ENCODE assay signal across 9 mouse cellular contexts in the genomic region with DNA sequence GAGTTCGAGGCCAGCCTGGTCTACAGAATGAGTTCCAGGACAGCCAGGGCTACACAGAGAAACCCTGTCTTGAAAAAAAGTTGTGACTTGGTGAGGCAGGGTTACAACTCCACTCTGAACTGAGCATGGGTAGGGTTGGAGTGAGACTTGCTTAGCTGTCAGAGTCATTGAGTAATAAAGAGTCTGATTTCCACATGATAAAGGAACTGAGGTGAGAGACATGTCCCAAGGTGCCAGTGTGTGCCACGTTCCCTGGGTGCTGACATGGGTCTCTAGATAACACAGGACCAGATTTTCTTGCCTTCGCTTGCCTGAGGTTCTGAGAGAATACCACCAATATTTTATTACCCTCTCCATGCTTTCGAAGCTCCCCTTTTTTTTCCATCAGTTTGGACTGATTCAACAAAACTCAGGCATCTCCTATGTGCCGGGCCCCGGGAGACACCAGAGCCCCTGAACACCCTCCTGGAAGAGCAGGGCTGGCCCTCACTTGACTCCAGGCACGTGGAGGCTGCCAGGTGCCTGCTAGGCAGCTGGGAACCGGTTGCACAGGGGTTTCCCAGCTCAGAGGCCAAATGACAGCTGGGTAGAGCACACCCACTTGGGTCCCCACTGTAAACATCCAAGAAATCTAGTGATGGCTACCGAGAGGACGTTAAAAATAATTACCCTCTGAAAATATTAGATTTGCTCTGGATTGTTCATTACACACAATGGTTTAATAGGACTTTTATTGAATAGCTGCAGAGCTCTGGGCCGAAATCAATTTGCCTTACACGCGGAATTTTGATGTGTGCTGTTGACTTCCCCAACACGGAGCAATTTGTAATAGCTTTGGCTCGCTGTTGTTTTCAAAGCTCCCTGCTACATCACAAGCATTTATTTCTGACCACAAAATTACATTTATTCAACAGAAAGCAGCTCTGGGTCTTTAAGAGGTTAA.
DNase-seq lines count a peak whose midpoint lies in the region; ATAC-seq lines count a peak whose summit lies in the region.
"Had no signal": no experiment of that assay in that cellular context is flagged by ENCODE, and none has a peak within 500 bp of the region (broad histone marks: within the 10 kb centered on the region; RNA-seq: fewer than 3 reads in every experiment).

No protein-coding gene starts in this region.

- H3K4me3 ChIP-seq in hindbrain, embryonic 12.5 days = no peak overlapping the region
- H3K4me3 ChIP-seq in hindbrain, embryonic 10.5 days = no peak overlapping the region

- peaks cover 11% of the 10 kb centered on the region for H3K36me3 ChIP-seq in hindbrain, embryonic 12.5 days
- H3K36me3 ChIP-seq in hindbrain, embryonic 10.5 days = peaks cover 44% of the 10 kb centered on the region

- DNase-seq in hindbrain, embryonic 10.5 days (ENCODE audit: low spot score) = no peak
- DNase-seq in MN1 (ENCODE audit: low spot score) = peak; percentile 57
- peak; percentile 32 for DNase-seq in fibroblast of lung, adult 2 months (ENCODE audit: low read depth)
- peak; percentile 20 for DNase-seq in lung, postnatal 10 days
- DNase-seq in adrenal gland, adult 8-10 months = no peak
- no peak for DNase-seq in cerebellum, adult 9-11 months
- no peak for DNase-seq in urinary bladder, adult 18-20 months (ENCODE audit: low spot score in 2 of 2)
- DNase-seq: thymus, postnatal 25 days had no signal

- H3K27ac ChIP-seq in hindbrain, embryonic 12.5 days = peak overlapping the region; percentile 64
- no peak overlapping the region for H3K27ac ChIP-seq in hindbrain, embryonic 10.5 days

- peaks cover 15% of the 10 kb centered on the region for H3K4me1 ChIP-seq in hindbrain, embryonic 12.5 days
- H3K4me1 ChIP-seq in hindbrain, embryonic 10.5 days (replicated peaks) = 0 out of 2 replicates have a peak, but pooled peaks cover 2% of the 10 kb centered on the region

- 0 out of 2 replicates have a peak, but pooled peaks cover 5% of the 10 kb centered on the region for H3K9me3 ChIP-seq in hindbrain, embryonic 12.5 days (replicated peaks)
- peaks cover 4% of the 10 kb centered on the region; the same call in 1 of the 2 replicates for H3K9me3 ChIP-seq in hindbrain, embryonic 10.5 days

- H3K9ac ChIP-seq in hindbrain, embryonic 12.5 days = no peak overlapping the region

- H3K4me2 ChIP-seq in hindbrain, embryonic 12.5 days (replicated peaks) = peak overlapping the region; percentile 30

- no peak for ATAC-seq in hindbrain, embryonic 12.5 days (ENCODE audit: low FRiP score)

- 71% methylated on average over 15 of the region's 15 CpGs for WGBS in hindbrain, embryonic 12.5 days
- WGBS in hindbrain, embryonic 10.5 days = 88% methylated on average over 15 of the region's 15 CpGs

- no peaks in the 10 kb centered on the region for H3K27me3 ChIP-seq in hindbrain, embryonic 12.5 days
- H3K27me3 ChIP-seq in hindbrain, embryonic 10.5 days (ENCODE audit: insufficient read depth, poor library complexity, severe bottlenecking) = no peaks in the 10 kb centered on the region

Comparison
In these comparisons a context has a peak if more than half of its experiments do, and no peak if none do; other contexts are left out.
1. DNase-seq: peak in MN1 (single experiment), fibroblast of lung, adult 2 months (single experiment) and lung, postnatal 10 days (single experiment); none in hindbrain, embryonic 10.5 days (single experiment), adrenal gland, adult 8-10 months (single experiment), cerebellum, adult 9-11 months (single experiment) and urinary bladder, adult 18-20 months (0 of 2).